Mouse (Mus musculus) forebrain, embryonic 13.5 days (tissue): ENCODE measurements at regions not wholly inside any gene's neighbourhood (a gene's known extent, or its start where the extent isn't known, plus 50 kb on each side); places are given as distances from the start of the nearest gene placed in this dataset.

Experiments used
- ATAC-seq: fragments of 200-750 bp; cut with Nextera tagmentation; 2 replicates; pipeline ENCODE4 v1.8.0; 2017
- H3K27ac ChIP-seq: fragments of 300-500 bp; sonication (generic); 2 replicates; pipeline ENCODE4 v1.5.1; 2015; ENCODE audit warnings: inconsistent platforms, mild to moderate bottlenecking, moderate library complexity
- H3K27me3 ChIP-seq: fragments of 300-500 bp; sonication (generic); 2 replicates; pipeline ENCODE4 v1.6.1; 2015; ENCODE audit warnings: mild to moderate bottlenecking, inconsistent platforms
- H3K36me3 ChIP-seq: fragments of 300-500 bp; sonication (generic); 2 replicates; pipeline ENCODE4 v1.6.1; 2015; ENCODE audit warnings: mild to moderate bottlenecking, inconsistent platforms; ENCODE audit not compliant: poor library complexity, severe bottlenecking
- H3K4me1 ChIP-seq: fragments of 300-500 bp; sonication (generic); 2 replicates; pipeline ENCODE4 v1.6.1; 2015; ENCODE audit warnings: inconsistent platforms
- H3K4me2 ChIP-seq: fragments of 300-500 bp; sonication (generic); 2 replicates; pipeline ENCODE4 v1.6.1; 2015; ENCODE audit warnings: inconsistent platforms, mild to moderate bottlenecking, moderate library complexity
- H3K4me3 ChIP-seq: fragments of 300-500 bp; sonication (generic); 2 replicates; pipeline ENCODE4 v1.5.1; 2015; ENCODE audit warnings: mild to moderate bottlenecking, inconsistent platforms
- H3K9ac ChIP-seq: fragments of 300-500 bp; sonication (generic); 2 replicates; pipeline ENCODE4 v1.6.1; 2015; ENCODE audit warnings: mild to moderate bottlenecking, inconsistent platforms
- H3K9me3 ChIP-seq: fragments of 300-500 bp; sonication (generic); replicated peaks from 2 replicates; pipeline ENCODE4 v1.6.1; 2016; ENCODE audit warnings: inconsistent platforms
- WGBS: fragments of 180-500 bp; shearing (Covaris S2); methylation state at CpG from one replicate; pipeline ENCODE4 v1.1.7; 2015; 5-methylcytosine and 5-hydroxymethylcytosine counted together

GRCm38 (mm10) chr13:75204417-75204816 lies 114.8 kb downstream of the Pcsk1 start:
- H3K36me3 ChIP-seq: no peaks in the 10 kb centered on the region
- no peaks in the 10 kb centered on the region for H3K27me3 ChIP-seq
- no peak overlapping the region for H3K27ac ChIP-seq
- WGBS: 28% methylated on average over 2 of the region's 2 CpGs
- no peak overlapping the region for H3K4me3 ChIP-seq
- H3K4me2 ChIP-seq: no peak overlapping the region
- peak; percentile 78; the same call in 1 of the 2 replicates for ATAC-seq
- H3K4me1 ChIP-seq: no peaks in the 10 kb centered on the region
- no peaks in the 10 kb centered on the region for H3K9me3 ChIP-seq
- no peak overlapping the region for H3K9ac ChIP-seq

GRCm38 (mm10) chr13:75223944-75224343 lies 134.3 kb downstream of the Pcsk1 start:
- Histone ChIP-seq H3K36me3 (no peaks in the 10 kb centered on the region), H3K27ac (no peak overlapping the region), H3K9me3 (no peaks in the 10 kb centered on the region), H3K4me2 (no peak overlapping the region), H3K4me1 (no peaks in the 10 kb centered on the region), H3K4me3 (no peak overlapping the region), H3K9ac (no peak overlapping the region), H3K27me3 (no peaks in the 10 kb centered on the region)
- ATAC-seq: no peak

- no peak overlapping the region for H3K27ac ChIP-seq
- H3K27me3 ChIP-seq: no peaks in the 10 kb centered on the region
- no peak for ATAC-seq
- no peak overlapping the region for H3K4me3 ChIP-seq
- no peaks in the 10 kb centered on the region for H3K36me3 ChIP-seq
- no peak overlapping the region for H3K4me2 ChIP-seq
- 92% methylated on average over 7 of the region's 7 CpGs for WGBS
- H3K9ac ChIP-seq: no peak overlapping the region
- no peaks in the 10 kb centered on the region for H3K9me3 ChIP-seq
- no peaks in the 10 kb centered on the region for H3K4me1 ChIP-seq
These were observed 136.1 kb downstream of the Pcsk1 start for GRCm38 (mm10) chr13:75225581-75226297.

- WGBS: 30% methylated on average over 5 of the region's 5 CpGs
- peak; percentile 81 for ATAC-seq
- no peaks in the 10 kb centered on the region for H3K36me3 ChIP-seq
These were observed 138.1 kb downstream of the Pcsk1 start for GRCm38 (mm10) chr13:75227616-75228277.

GRCm38 (mm10) chr13:75236424-75236823 lies 146.8 kb downstream of the Pcsk1 start:
- no peaks in the 10 kb centered on the region for H3K4me1 ChIP-seq
- H3K4me2 ChIP-seq: no peak overlapping the region
- WGBS: 47% methylated on average over 2 of the region's 2 CpGs
- H3K27me3 ChIP-seq: no peaks in the 10 kb centered on the region
- H3K9ac ChIP-seq: no peak overlapping the region
- no peak overlapping the region for H3K4me3 ChIP-seq
- H3K36me3 ChIP-seq: no peaks in the 10 kb centered on the region
- peak; percentile 59; the same call in 1 of the 2 replicates for ATAC-seq
- no peaks in the 10 kb centered on the region for H3K9me3 ChIP-seq
- H3K27ac ChIP-seq: no peak overlapping the region

More at GRCm38 (mm10) chr13:75227616-75228277, 138.1 kb downstream of the Pcsk1 start:
- H3K9ac ChIP-seq: no peak overlapping the region
- H3K4me2 ChIP-seq: no peak overlapping the region
- no peaks in the 10 kb centered on the region for H3K27me3 ChIP-seq
- H3K9me3 ChIP-seq: no peaks in the 10 kb centered on the region
- H3K27ac ChIP-seq: no peak overlapping the region
- H3K4me1 ChIP-seq: no peaks in the 10 kb centered on the region
- H3K4me3 ChIP-seq: no peak overlapping the region
